Mouse (Mus musculus): ENCODE measurements around the gene Ctbs. TPM values are rescaled to one million over a fixed set of nuclear protein-coding genes. Genes with fewer than 3 reads are reported as not detected.

Gene Ctbs
- polyA plus RNA-seq (2012; ENCODE audit: insufficient read depth, insufficient read length, low replicate concordance, missing spikeins) = not detected in 2 replicates

DNA sequence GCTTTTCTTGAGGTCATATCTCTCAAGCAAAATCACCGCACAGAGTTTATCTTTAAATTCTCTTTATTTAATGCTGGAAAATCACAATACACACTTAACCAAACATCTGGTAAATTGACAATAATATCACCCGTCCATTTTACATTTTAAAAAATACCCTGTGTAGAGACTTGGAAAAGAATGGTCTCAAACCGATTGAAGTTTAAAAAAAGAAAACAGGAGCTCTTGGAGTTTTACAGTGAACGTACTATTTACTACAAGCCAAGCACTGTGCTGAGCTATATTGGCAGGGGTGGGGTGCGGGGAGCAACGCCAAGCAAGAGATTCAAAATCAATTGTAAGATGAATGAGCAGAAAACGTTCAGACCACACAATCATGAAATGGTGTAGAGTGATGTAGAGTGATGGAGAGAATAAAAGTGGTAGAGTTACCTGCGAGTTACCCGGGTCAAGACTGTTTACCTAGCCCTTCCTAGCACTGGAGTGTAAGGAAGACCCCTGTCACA lies at the start of gene Ctbs:
Gene Ctbs, plus strand, starts transcription at position 51 of the 506 bp plus-strand sequence.
- TF ChIP-seq POLR2A (IDR thresholded peaks at IDR 0.05; ENCODE audit: insufficient read depth, low read depth, low read length) (no peak), CTCF (IDR thresholded peaks at IDR 0.05; ENCODE audit: insufficient read depth, low read depth, low read length) (no peak)
- Histone ChIP-seq H3K4me1 (ENCODE audit: control insufficient read depth, insufficient read depth, low read length) (0 out of 2 replicates have a peak, but pooled peaks cover 2% of the 10 kb centered on the region), H3K27ac (ENCODE audit: insufficient read depth, low read depth, low read length) (peak within 1 kb of the TSS; percentile 72), H3K4me3 (ENCODE audit: insufficient read depth, low read depth, low read length) (peak within 1 kb of the TSS; percentile 81)
- 28% methylated on average over 9 of the region's 9 CpGs for WGBS

DNA sequence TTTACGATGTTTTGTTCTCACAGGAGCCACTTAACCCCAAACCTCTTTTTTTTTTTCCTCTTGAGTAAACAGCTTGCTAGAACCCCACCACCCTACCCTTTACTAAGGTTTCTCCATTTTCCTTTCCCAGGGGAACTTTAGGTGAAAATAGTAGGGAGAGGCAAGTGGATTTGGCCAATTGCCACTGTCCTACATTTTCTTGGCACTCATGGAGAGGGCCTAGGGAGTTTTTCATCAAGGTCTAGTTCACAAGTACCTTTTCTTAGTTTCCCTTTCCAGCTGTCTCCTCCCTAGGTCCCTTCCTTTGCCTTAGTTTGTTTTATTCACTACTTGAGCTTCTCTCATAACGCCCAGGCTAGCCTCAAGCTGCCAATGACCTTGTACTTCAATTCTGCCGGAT lies 45.8 kb upstream of the Ctbs start:
- Histone ChIP-seq H3K4me3 (ENCODE audit: insufficient read depth, low read depth, low read length) (peak overlapping the region; percentile 96), H3K27ac (ENCODE audit: insufficient read depth, low read depth, low read length) (peak overlapping the region; percentile 98), H3K4me1 (ENCODE audit: control insufficient read depth, insufficient read depth, low read length) (peaks cover 10% of the 10 kb centered on the region)
- TF ChIP-seq POLR2A (IDR thresholded peaks at IDR 0.05; ENCODE audit: insufficient read depth, low read depth, low read length) (no peak), CTCF (IDR thresholded peaks at IDR 0.05; ENCODE audit: insufficient read depth, low read depth, low read length) (no peak)
- WGBS = 12% methylated on average over 3 of the region's 3 CpGs

DNA sequence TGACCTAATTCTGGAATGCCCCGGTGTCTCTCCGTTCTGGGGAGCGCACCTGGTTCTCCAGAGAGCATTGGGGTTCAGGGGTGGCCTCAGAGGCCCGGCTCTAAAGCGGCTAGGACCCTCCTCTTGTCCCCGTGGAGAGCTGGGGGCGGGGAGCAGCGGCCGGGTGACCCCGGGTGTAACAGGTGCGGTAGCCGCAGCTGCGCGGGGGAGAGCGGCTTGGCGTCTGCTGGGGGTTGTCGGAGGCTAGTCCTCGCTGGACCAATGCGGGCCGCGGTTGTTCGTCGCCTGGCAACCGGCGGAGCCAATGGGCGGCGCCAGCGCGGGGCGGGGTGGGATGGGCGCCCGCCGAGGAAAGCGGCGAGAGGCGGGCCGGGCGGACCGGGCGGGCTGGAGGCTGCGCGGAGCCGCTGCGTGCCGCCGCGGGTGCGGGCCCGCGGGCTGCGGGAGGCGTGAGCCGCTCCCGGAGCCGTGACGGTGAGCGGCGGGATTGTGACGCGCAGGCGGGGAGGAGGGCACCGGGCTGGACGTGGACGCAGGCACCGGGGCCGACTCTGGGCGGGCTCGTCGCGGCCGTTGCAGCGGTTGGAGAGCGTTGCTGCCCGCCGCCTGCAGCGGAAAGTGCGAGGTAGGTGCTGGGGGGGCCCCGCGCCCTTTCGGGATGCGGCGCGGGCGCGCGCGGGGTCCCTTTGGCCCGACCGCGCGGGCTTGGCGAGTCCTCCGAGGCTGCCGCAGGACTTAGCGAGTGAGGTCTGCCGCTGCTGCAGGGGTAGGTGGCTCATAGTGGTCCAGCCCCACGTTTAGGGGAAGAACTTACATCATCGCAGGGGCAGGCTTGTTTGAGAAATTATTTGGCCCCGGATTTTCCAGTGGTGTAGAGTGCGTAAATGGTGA lies 45.0 kb upstream of the Ctbs start, which contains the start of gene Ssx2ip:
Gene Ssx2ip, plus strand, starts transcription at position 332 of the 891 bp plus-strand sequence.
- peak within 1 kb of the TSS; percentile 98 for H3K27ac ChIP-seq (ENCODE audit: insufficient read depth, low read depth, low read length)
- H3K4me3 ChIP-seq (ENCODE audit: insufficient read depth, low read depth, low read length) = peak within 1 kb of the TSS; percentile 96
- TF ChIP-seq POLR2A (IDR thresholded peaks at IDR 0.05; ENCODE audit: insufficient read depth, low read depth, low read length) = peak; percentile 86
- no peak for TF ChIP-seq CTCF (IDR thresholded peaks at IDR 0.05; ENCODE audit: insufficient read depth, low read depth, low read length)
- WGBS = under 1% methylated on average over 100 of the region's 100 CpGs
- peaks cover 10% of the 10 kb centered on the region for H3K4me1 ChIP-seq (ENCODE audit: control insufficient read depth, insufficient read depth, low read length)

DNA sequence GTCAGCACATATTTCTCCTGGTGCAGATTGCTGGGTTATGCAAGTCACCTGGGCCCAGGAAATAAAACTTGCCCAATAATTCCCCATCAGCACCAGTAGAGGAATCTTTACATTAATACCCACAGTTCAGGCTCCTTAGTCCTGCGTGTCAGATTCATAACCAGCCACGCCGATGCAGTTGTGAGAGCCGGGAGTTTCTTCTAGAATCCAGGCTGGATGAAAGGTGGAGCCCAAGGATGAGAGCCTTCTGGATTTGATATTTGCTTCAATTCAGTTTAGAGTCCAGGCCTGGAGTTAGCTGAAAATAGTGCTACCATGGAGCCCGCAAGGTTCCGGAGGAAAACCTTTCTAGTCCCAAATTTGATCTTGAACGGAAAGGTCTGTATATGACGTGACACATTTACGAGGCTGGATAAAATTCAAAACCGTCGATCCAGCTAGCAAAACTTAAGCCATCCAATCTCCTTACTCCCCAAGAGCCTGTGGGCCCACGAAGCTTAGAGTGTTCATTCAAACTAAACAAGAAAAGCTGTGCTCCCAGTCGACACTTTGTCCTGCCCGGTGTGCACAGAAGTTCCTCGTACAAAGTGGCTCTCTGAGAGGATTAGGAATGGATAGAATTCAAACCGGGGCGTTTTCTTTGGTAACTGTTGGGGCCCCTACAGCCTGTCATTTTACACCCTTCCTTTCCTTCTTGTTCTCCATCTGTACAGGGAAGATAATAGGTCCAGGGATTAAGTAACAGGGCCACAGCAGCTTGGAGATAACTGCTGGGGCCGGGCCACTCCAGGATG lies 44.2 kb upstream of the Ctbs start:
- 5% methylated on average over 18 of the region's 18 CpGs for WGBS
- peak overlapping the region; percentile 96 for H3K4me3 ChIP-seq (ENCODE audit: insufficient read depth, low read depth, low read length)
- H3K4me1 ChIP-seq (ENCODE audit: control insufficient read depth, insufficient read depth, low read length) = peaks cover 10% of the 10 kb centered on the region
- no peak for TF ChIP-seq CTCF (IDR thresholded peaks at IDR 0.05; ENCODE audit: insufficient read depth, low read depth, low read length)
- no peak for TF ChIP-seq POLR2A (IDR thresholded peaks at IDR 0.05; ENCODE audit: insufficient read depth, low read depth, low read length)
- H3K27ac ChIP-seq (ENCODE audit: insufficient read depth, low read depth, low read length) = peak overlapping the region; percentile 79; the same call in 1 of the 2 replicates

DNA sequence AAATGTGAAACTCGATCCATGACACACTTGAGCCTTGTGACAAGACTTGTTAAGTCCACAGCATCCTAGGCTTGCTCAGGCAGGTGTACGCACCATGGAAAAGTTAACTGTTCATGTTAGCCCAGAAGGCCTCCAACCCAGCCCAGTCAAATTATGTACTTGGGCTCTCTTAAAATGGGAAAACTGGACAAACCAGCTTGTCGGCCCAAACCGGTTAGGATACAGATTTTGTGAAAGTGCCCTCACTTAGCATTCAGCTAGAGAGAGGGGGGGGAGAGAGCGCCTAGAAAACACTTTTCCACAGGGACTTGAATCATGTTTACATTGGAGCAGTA lies 43.6 kb upstream of the Ctbs start:
- Histone ChIP-seq H3K27ac (ENCODE audit: insufficient read depth, low read depth, low read length) (no peak overlapping the region), H3K4me3 (ENCODE audit: insufficient read depth, low read depth, low read length) (peak overlapping the region; percentile 96), H3K4me1 (ENCODE audit: control insufficient read depth, insufficient read depth, low read length) (peaks cover 12% of the 10 kb centered on the region)
- 31% methylated on average over 5 of the region's 5 CpGs for WGBS
- TF ChIP-seq CTCF (IDR thresholded peaks at IDR 0.05; ENCODE audit: insufficient read depth, low read depth, low read length) (no peak), POLR2A (IDR thresholded peaks at IDR 0.05; ENCODE audit: insufficient read depth, low read depth, low read length) (no peak)

DNA sequence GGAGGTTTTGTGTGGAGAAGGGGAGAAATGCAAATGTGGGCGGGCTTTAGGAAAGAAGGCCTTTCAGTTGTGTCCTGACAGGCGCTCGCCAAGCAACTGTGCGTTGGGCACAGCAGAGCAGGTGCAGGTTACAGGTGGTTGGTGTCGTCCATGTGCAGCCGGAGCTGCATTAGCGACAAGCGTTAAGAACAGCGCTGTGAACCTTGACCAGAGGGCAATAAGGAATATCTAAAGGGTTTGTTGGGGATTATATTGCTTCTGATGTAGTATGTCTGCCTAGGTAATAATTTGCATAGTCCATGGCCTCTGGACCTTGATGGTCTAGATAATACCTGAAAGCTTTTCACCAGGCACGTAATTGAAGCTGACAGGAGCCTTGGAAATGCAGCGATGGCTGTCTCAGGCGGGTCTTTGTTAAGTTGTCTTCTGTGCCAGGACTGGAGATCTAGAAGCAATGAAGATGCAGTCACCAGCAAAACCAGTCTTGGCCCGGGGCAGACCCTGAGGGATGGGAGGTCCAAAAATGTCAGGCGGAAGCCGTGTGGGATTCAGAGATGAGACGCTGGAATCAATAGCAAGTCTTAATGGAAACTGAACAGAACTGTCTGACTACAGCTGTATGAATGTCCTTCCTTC lies 42.4 kb upstream of the Ctbs start:
- TF ChIP-seq CTCF (IDR thresholded peaks at IDR 0.05; ENCODE audit: insufficient read depth, low read depth, low read length) = no peak
- no peak for TF ChIP-seq POLR2A (IDR thresholded peaks at IDR 0.05; ENCODE audit: insufficient read depth, low read depth, low read length)
- H3K27ac ChIP-seq (ENCODE audit: insufficient read depth, low read depth, low read length) = no peak overlapping the region
- H3K4me3 ChIP-seq (ENCODE audit: insufficient read depth, low read depth, low read length) = no peak overlapping the region
- WGBS = 70% methylated on average over 16 of the region's 16 CpGs
- H3K4me1 ChIP-seq (ENCODE audit: control insufficient read depth, insufficient read depth, low read length) = peaks cover 15% of the 10 kb centered on the region

DNA sequence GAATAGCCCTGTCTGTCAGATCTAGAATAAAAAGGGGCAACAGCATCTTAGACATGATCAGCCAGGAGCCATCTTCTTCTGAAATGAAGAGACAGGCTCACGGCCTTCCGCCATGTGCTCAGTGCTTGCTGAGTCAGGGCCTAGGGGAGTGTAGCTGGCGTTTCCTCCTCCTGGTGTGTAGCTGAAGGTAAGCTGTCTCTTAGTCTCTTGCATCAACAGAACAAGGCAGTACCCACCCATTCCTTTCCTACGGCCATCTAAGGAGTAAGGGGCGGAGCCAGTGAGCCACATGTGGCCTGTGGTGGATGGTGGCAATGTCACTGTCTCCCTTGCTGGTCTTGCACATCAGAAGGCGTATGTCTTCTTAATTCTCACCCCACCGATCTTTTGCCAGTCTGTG lies 39.5 kb upstream of the Ctbs start:
- Histone ChIP-seq H3K4me1 (ENCODE audit: control insufficient read depth, insufficient read depth, low read length) (peaks cover 21% of the 10 kb centered on the region), H3K27ac (ENCODE audit: insufficient read depth, low read depth, low read length) (no peak overlapping the region), H3K4me3 (ENCODE audit: insufficient read depth, low read depth, low read length) (no peak overlapping the region)
- 84% methylated on average over 7 of the region's 7 CpGs for WGBS
- TF ChIP-seq CTCF (IDR thresholded peaks at IDR 0.05; ENCODE audit: insufficient read depth, low read depth, low read length) (no peak), POLR2A (IDR thresholded peaks at IDR 0.05; ENCODE audit: insufficient read depth, low read depth, low read length) (no peak)

DNA sequence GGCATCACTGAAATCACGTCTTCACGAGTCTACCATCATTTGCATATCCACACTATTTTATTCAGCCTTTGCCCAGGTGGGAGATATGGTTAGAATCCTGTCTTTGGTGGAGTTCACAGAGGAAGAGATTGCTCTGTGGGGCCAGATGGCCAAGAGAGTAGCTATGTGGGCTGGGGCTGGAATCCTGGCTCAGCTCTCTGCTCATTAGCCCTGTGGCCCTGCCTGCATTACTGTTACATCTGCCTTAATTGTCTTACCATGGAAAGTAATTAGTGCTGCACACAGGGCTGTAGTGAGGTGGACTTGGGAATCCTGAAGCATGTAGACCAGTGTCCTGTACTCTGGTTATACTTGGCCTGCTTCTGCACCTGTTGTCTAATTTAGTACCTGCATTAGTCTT lies 37.6 kb upstream of the Ctbs start:
- Histone ChIP-seq H3K4me3 (ENCODE audit: insufficient read depth, low read depth, low read length) (no peak overlapping the region), H3K27ac (ENCODE audit: insufficient read depth, low read depth, low read length) (no peak overlapping the region), H3K4me1 (ENCODE audit: control insufficient read depth, insufficient read depth, low read length) (peaks cover 17% of the 10 kb centered on the region)
- TF ChIP-seq POLR2A (IDR thresholded peaks at IDR 0.05; ENCODE audit: insufficient read depth, low read depth, low read length) (no peak), CTCF (IDR thresholded peaks at IDR 0.05; ENCODE audit: insufficient read depth, low read depth, low read length) (no peak)
- WGBS = 70% methylated on average over 2 of the region's 2 CpGs

All from olfactory bulb, adult 2 months (tissue).